Mouse (Mus musculus) ES-E14 (cell line): ENCODE measurements around the gene Vamp8. TPM values are rescaled to one million over a fixed set of nuclear protein-coding genes. Genes with fewer than 3 reads are reported as not detected.
A peak's percentile ranks its signal among the peaks of the same experiment; 100 is the strongest.

ENCODE experiments used
- DNase-seq: peaks from one replicate; pipeline ENCODE4 v3.0.0-alpha.2; 2013; ENCODE audit warnings: low read depth, low spot score
- H3K27ac ChIP-seq: 2 replicates; pipeline ENCODE4 v1.5.1; 2012; ENCODE audit warnings: low read depth, mild to moderate bottlenecking, low read length, moderate library complexity, mixed read lengths; ENCODE audit not compliant: poor library complexity, insufficient read depth, severe bottlenecking
- H3K36me3 ChIP-seq: 2 replicates; pipeline ENCODE4 v1.6.1; 2012; ENCODE audit warnings: mild to moderate bottlenecking, low read length, moderate library complexity, mixed read lengths; ENCODE audit not compliant: control insufficient read depth, poor library complexity, insufficient read depth, severe bottlenecking
- H3K4me1 ChIP-seq, 2 experiments: fragments of 150-350 bp in 1 of 2; sonication (generic) in 1 of 2; 2 replicates each; pipeline ENCODE4 v1.6.1; 2012; ENCODE audit warnings: low read length in 2 of 2, mild to moderate bottlenecking in 1 of 2, mixed read lengths in 1 of 2; ENCODE audit not compliant: control insufficient read depth in 2 of 2, insufficient read depth in 2 of 2, poor library complexity in 1 of 2
- H3K4me3 ChIP-seq, 2 experiments: fragments of 150-350 bp in 1 of 2; sonication (generic) in 1 of 2; 2 replicates each; pipeline ENCODE4 v1.5.1; 2012; ENCODE audit warnings: low read length in 2 of 2, low read depth in 1 of 2, mild to moderate bottlenecking in 1 of 2, mixed read lengths in 1 of 2; ENCODE audit not compliant: insufficient read depth in 1 of 2, poor library complexity in 1 of 2, severe bottlenecking in 1 of 2
- H3K9ac ChIP-seq: 2 replicates; pipeline ENCODE4 v1.6.1; 2012; ENCODE audit warnings: low read depth, mild to moderate bottlenecking, low read length, mixed read lengths; ENCODE audit not compliant: poor library complexity, insufficient read depth, severe bottlenecking
- H3K9me3 ChIP-seq: fragments of 150-350 bp; sonication (generic); 2 replicates; pipeline ENCODE4 v1.6.1; 2012; ENCODE audit warnings: low read depth, mild to moderate bottlenecking, low read length; ENCODE audit not compliant: control insufficient read depth, insufficient read depth
- CHD2 ChIP-seq: IDR thresholded peaks from 2 replicates; pipeline ENCODE4 v1.6.1; 2014; ENCODE audit warnings: mild to moderate bottlenecking, low read depth, low read length, inconsistent platforms
- HCFC1 ChIP-seq: IDR thresholded peaks from 2 replicates; pipeline ENCODE4 v1.6.1; 2012; ENCODE audit warnings: low read length, inconsistent platforms, borderline replicate concordance; ENCODE audit not compliant: insufficient read depth
- MAFK ChIP-seq: IDR thresholded peaks from 2 replicates; pipeline ENCODE4 v1.6.1; 2014; ENCODE audit warnings: mild to moderate bottlenecking, low read depth, low read length, inconsistent platforms; ENCODE audit not compliant: insufficient read depth
- ZC3H11A ChIP-seq: IDR thresholded peaks from 2 replicates; pipeline ENCODE4 v1.6.1; 2012; ENCODE audit warnings: low read depth, mild to moderate bottlenecking, inconsistent platforms, low read length, borderline replicate concordance
- ZNF384 ChIP-seq: IDR thresholded peaks from 2 replicates; pipeline ENCODE4 v1.6.1; 2012; ENCODE audit warnings: low read depth, low read length, inconsistent platforms
- in situ Hi-C, 2 experiments: fragments of 600-800 bp; cut with MboI; formaldehyde crosslinking; loops; one replicate each; pipeline ENCODE4 v1.15.1; 2025; ENCODE audit warnings: low sequenced_read_pairs in 2 of 2, inconsistent platforms in 1 of 2; ENCODE audit not compliant: unreplicated experiment in 2 of 2
- total RNA-seq: library from RNA; depleted of rRNA; stranded (reverse); fragments of 300-350 nt; gene quantifications from 2 replicates; pipeline ENCODE4 v1.2.3, GENCODE M21; 2012

Vamp8 gene
- total RNA-seq, 1 experiment: 44.0 TPM

- peaks cover 0 to 5% of the 10 kb centered on the region in 2 experiments; a peak in 1 of 4 replicates for H3K4me1 ChIP-seq
- H3K9ac ChIP-seq: no peak overlapping the region; the same call in 1 of the 2 replicates
- no peak for DNase-seq
- H3K27ac ChIP-seq: no peak overlapping the region
- no peak for TF ChIP-seq ZNF384
- TF ChIP-seq HCFC1: no peak
- no peak for TF ChIP-seq MAFK
- TF ChIP-seq CHD2: no peak
- TF ChIP-seq ZC3H11A: no peak
- H3K4me3 ChIP-seq: no peak overlapping the region
- in situ Hi-C loops: no loop called here
- no peaks in the 10 kb centered on the region for H3K9me3 ChIP-seq
- H3K36me3 ChIP-seq: peaks cover 5% of the 10 kb centered on the region; the same call in 1 of the 2 replicates
These were observed 42.1 kb downstream of the Vamp8 start for GRCm38 (mm10) chr6:72348411-72348810.

GRCm38 (mm10) chr6:72347166-72347941 lies 43.1 kb downstream of the Vamp8 start, which contains the start of gene 0610030E20Rik:
0610030E20Rik (plus strand) TSS chr6:72347317.
- peak within 1 kb of the TSS; percentile 73 to 85 for H3K4me3 ChIP-seq
- no peaks in the 10 kb centered on the region for H3K9me3 ChIP-seq
- H3K27ac ChIP-seq: 0 out of 2 replicates have a peak within 1 kb of the TSS, but pooled peaks have one; percentile 0
- H3K36me3 ChIP-seq: peaks cover 5% of the 10 kb centered on the region; the same call in 1 of the 2 replicates
- H3K9ac ChIP-seq: peak within 1 kb of the TSS; percentile 55
- DNase-seq: no peak
- peaks cover 0 to 5% of the 10 kb centered on the region in 2 experiments; a peak in 1 of 4 replicates for H3K4me1 ChIP-seq
- TF ChIP-seq CHD2 (no peak), MAFK (no peak), ZNF384 (no peak), ZC3H11A (no peak), HCFC1 (no peak)
- in situ Hi-C loops: no loop called here

DNA sequence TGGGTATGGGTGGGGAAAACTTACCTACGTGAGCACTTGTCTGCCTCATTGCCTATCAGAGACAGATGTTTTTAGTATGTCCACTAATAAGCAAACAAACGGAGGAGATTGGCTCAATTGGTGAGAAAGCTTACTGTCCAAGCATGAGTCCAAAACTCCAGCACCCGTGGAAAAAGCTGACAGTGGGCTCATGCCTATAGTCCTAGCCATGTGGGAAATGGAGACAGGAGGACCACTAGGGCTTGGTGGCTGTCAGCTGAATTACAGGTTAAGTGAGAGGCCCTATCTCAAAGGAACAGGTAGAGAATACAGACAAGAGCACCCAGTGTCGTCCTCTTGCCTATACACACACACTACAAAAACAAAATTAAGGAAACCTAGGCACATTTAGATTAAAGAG lies 44.2 kb downstream of the Vamp8 start:
- peaks cover 5% of the 10 kb centered on the region for H3K36me3 ChIP-seq
- no peak for TF ChIP-seq MAFK
- no peak for TF ChIP-seq ZNF384
- in situ Hi-C loops: no loop called here
- H3K27ac ChIP-seq: no peak overlapping the region
- no peaks in the 10 kb centered on the region for H3K9me3 ChIP-seq
- H3K4me1 ChIP-seq: peaks cover 0 to 5% of the 10 kb centered on the region in 2 experiments; a peak in 1 of 4 replicates
- no peak for DNase-seq
- H3K9ac ChIP-seq: no peak overlapping the region
- H3K4me3 ChIP-seq: no peak overlapping the region

DNA sequence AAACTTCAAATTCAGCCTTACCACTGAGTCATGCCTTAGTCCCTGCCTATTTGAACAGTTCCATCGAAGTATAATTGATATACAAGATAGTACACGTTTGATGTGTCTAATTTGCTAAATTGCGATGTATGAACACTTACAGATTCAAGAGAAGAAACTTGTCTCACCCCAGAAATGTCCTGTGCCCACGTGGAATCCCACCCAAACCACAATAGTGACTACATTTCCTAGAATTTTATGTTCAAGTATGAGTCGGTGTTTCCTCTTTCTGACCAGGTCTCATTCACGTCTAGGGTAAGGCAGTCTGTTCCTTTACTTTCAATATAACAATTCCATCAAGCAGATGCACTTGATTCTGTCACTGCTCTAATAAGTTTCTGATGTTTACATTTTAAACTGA lies 44.9 kb downstream of the Vamp8 start:
- Histone ChIP-seq H3K9ac (no peak overlapping the region), H3K4me1 (peaks cover 0 to 5% of the 10 kb centered on the region in 2 experiments; a peak in 1 of 4 replicates), H3K36me3 (peaks cover 2% of the 10 kb centered on the region), H3K9me3 (no peaks in the 10 kb centered on the region), H3K4me3 (no peak overlapping the region; a peak in 1 of 4 replicates), H3K27ac (no peak overlapping the region)
- TF ChIP-seq MAFK: no peak
- TF ChIP-seq ZC3H11A: no peak
- TF ChIP-seq HCFC1: no peak
- no peak for TF ChIP-seq CHD2
- no peak for DNase-seq
- in situ Hi-C loops: no loop called here
